Mouse (Mus musculus) adrenal gland, adult 8-10 months (tissue): Measurements from ENCODE around the gene Gm6710. TPM values are rescaled to one million over a fixed set of nuclear protein-coding genes. Genes with fewer than 3 reads are reported as not detected.
"Not testable (repeated sequence)": the region's sequence is repeated elsewhere in the genome, so short reads cannot be mapped to it uniquely, and the experiment has no call there.

Experiments used
- DNase-seq: peaks from one replicate; pipeline ENCODE4 v3.0.0; 2022
- total RNA-seq, 4 experiments: library from RNA; stranded (reverse); gene quantifications; 2 replicates each; pipeline ENCODE4 v1.2.4; 2022

The Gm6710 gene
- 10 to 100 TPM; 36.3 to 45.4 (median 37.1) TPM for total RNA-seq

DNA sequence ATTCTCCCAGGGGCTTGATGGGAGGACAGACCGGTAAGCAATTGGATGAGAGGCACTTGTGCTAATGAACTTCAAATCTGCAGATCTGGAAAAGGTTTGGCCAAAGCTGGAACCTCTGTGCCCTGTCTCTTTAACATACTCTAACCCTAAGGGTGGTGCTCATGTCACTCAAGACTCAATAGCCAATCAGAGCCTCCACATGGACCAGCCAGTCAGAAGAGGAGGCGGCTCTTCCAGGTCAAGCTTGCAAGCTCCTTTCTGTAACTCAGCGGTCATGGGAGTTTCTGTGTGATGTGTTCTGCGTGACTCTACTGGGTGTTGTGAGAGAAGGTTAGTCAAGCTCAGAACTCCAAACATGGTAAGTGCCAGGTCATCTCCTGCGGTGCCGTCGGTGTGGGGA, at the start of gene Gm6710:
Gene Gm6710 (plus strand): TSS at position 196 of the 400 bp plus-strand sequence.
- DNase-seq, result not testable (repeated sequence)

Other genes with a start within 250 kb of the Gm6710 start
- not detected for gene Gm11007, start 225.2 kb upstream of the Gm6710 start, total RNA-seq
- 10 to 100 TPM in 2 of 4 experiments, 1 to 10 TPM in 1, not detected in 1; 3.9 to 20.6 (median 12.7) TPM for gene Zfp969, start 165.6 kb upstream of the Gm6710 start, total RNA-seq
- not detected for gene Gm2007, start 127.7 kb upstream of the Gm6710 start, total RNA-seq
- 10 to 100 TPM in 3 of 4 experiments, 1 to 10 TPM in 1; 3.3 to 18.7 (median 15.4) TPM for gene Gm14288, start 68.1 kb upstream of the Gm6710 start, total RNA-seq
- gene Zfp966, start 61.9 kb downstream of the Gm6710 start, total RNA-seq, result 10 to 100 TPM in 3 of 4 experiments, 1 to 10 TPM in 1; 7.7 to 12.4 (median 10.7) TPM
- 10 to 100 TPM; 21.8 to 27.7 (median 24.6) TPM for gene Gm2026, start 96.1 kb downstream of the Gm6710 start, total RNA-seq